Mouse (Mus musculus) liver, postnatal 0 days (tissue): ENCODE measurements around the gene Prdx6.

Experiments used
- CTCF ChIP-seq: sonication (generic); IDR thresholded peaks from 2 replicates; pipeline ENCODE4 v1.5.1; 2016; ENCODE audit warnings: antibody characterized with exemption, low read depth
- EP300 ChIP-seq: IDR thresholded peaks from 2 replicates; pipeline ENCODE4 v1.6.1; 2016; ENCODE audit warnings: antibody characterized with exemption, low read depth, mild to moderate bottlenecking

DNA sequence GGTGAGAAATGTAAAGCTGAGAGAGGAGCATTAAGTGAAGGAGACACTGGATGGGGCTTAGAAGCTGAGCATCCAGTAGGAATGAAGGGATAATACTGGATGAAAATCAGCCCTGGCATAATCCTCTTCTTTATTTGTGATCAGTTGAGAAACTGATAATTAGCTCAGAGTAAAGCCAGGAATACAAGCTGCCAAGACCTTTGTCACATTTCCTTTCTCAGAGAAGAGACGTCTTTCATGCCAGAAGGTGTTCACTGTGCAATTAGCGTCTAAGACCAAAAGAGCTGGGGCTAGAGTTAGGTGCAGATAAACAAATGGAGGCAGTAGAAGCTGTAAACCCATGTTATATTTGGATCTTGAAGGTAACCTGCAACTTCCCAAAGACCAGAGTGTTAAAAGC lies 9.7 kb upstream of the Prdx6 start:
- TF ChIP-seq CTCF = no peak
- TF ChIP-seq EP300 = no peak
